Mouse (Mus musculus) liver, embryonic 13.5 days (tissue): ENCODE data around the gene Klra7. TPM values are rescaled to one million over a fixed set of nuclear protein-coding genes. Genes with fewer than 3 reads are reported as not detected.
"Not testable (repeated sequence)": the region's sequence is repeated elsewhere in the genome, so short reads cannot be mapped to it uniquely, and the experiment has no call there.

ENCODE experiments used
- ATAC-seq: fragments of 200-750 bp; cut with Nextera tagmentation; 2 replicates; pipeline ENCODE4 v1.8.0; 2017; ENCODE audit warnings: low read depth, mild to moderate bottlenecking, moderate number of reproducible peaks, moderate library complexity
- DNase-seq: peaks from one replicate; pipeline ENCODE4 v3.0.0; 2022
- H3K27ac ChIP-seq: fragments of 300-500 bp; sonication (generic); 2 replicates; pipeline ENCODE4 v1.5.1; 2015; ENCODE audit warnings: moderate library complexity, mild to moderate bottlenecking, inconsistent platforms
- H3K27me3 ChIP-seq: fragments of 300-500 bp; sonication (generic); 2 replicates; pipeline ENCODE4 v1.6.1; 2015; ENCODE audit warnings: mild to moderate bottlenecking, inconsistent platforms
- H3K36me3 ChIP-seq: fragments of 300-500 bp; sonication (generic); 2 replicates; pipeline ENCODE4 v1.6.1; 2015; ENCODE audit warnings: mild to moderate bottlenecking, inconsistent platforms
- H3K4me1 ChIP-seq: fragments of 300-500 bp; sonication (generic); replicated peaks from 2 replicates; pipeline ENCODE4 v1.6.1; 2015; ENCODE audit warnings: inconsistent platforms
- H3K4me2 ChIP-seq: fragments of 300-500 bp; sonication (generic); 2 replicates; pipeline ENCODE4 v1.6.1; 2015; ENCODE audit warnings: inconsistent platforms, mild to moderate bottlenecking, moderate library complexity
- H3K4me3 ChIP-seq: fragments of 300-500 bp; sonication (generic); replicated peaks from 2 replicates; pipeline ENCODE4 v1.5.1; 2015; ENCODE audit warnings: mild to moderate bottlenecking, inconsistent platforms
- H3K9ac ChIP-seq: fragments of 300-500 bp; sonication (generic); 2 replicates; pipeline ENCODE4 v1.6.1; 2015; ENCODE audit warnings: mild to moderate bottlenecking, inconsistent platforms
- H3K9me3 ChIP-seq: fragments of 300-500 bp; sonication (generic); replicated peaks from 2 replicates; pipeline ENCODE4 v1.6.1; 2016; ENCODE audit warnings: inconsistent platforms
- WGBS: fragments of 180-500 bp; shearing (Covaris S2); methylation state at CpG from one replicate; pipeline ENCODE4 v1.1.7; 2015; ENCODE audit not compliant: insufficient replicate concordance; 5-methylcytosine and 5-hydroxymethylcytosine counted together
- polyA plus RNA-seq: library from polyadenylated mRNA; unstranded; fragments of >200 nt; fragmentation: Nextera tagmentation; extraction: Ambion mirVana; gene quantifications from 2 replicates; pipeline ENCODE4 v1.2.1, GENCODE M21; 2015

The Klra7 gene
- polyA plus RNA-seq, result not detected in 2 replicates

DNA sequence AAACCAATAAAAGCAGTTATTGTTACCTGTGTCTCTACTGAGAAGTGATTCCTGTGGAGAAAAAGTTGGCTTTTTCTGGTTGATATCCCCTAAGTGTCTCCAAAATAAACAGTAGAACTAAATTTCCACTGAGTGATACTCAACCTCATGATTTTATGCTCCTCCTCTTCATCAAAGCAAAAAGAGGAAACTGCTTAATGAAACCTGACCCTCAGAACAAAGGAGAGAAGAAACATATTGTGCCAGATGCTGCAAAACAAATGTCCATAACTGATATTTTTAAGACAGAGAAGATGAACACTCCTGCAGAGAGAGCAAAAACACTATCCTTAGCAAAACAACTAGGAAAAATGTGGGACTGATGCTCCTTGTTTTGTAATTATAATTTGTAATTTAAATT lies at the start of gene Klra7:
Gene Klra7 (minus strand): TSS at position 101 of the 400 bp plus-strand sequence.
- H3K9ac ChIP-seq, result no peak within 1 kb of the TSS
- no peak for ATAC-seq
- H3K4me1 ChIP-seq, result no peaks in the 10 kb centered on the region
- H3K9me3 ChIP-seq, result no peaks in the 10 kb centered on the region
- DNase-seq, result no peak
- H3K4me3 ChIP-seq, result no peak within 1 kb of the TSS
- no peaks in the 10 kb centered on the region for H3K27me3 ChIP-seq
- no peak within 1 kb of the TSS for H3K4me2 ChIP-seq
- H3K36me3 ChIP-seq, result no peaks in the 10 kb centered on the region
- H3K27ac ChIP-seq, result no peak within 1 kb of the TSS

DNA sequence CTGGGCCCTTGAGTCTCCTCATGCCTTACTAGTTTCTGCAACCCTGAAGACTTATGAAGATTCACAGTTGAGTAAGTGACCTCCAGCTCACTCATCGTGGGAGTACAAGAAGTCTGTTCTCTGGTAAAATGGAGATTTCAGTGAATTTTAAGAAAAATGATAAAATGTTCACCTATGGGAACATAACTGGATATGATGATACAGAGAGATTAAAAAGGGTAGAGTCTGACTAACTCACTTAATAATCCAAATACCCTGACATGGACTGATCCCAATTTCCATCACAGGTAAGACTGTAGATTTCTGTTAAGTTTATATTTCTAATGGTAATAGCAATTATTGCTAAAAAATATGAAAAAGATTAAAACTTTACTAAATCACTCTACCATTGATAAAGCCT lies 48.7 kb upstream of the Klra7 start, which contains the start of gene Klra10:
Gene Klra10 (minus strand): TSS at position 101 of the 400 bp plus-strand sequence.
- not testable (repeated sequence) for H3K27me3 ChIP-seq, H3K9me3 ChIP-seq, H3K36me3 ChIP-seq, H3K4me1 ChIP-seq, H3K27ac ChIP-seq, H3K4me3 ChIP-seq, H3K9ac ChIP-seq, H3K4me2 ChIP-seq, DNase-seq, ATAC-seq
- 54% methylated on average over 1 of the region's 1 CpGs for WGBS

DNA sequence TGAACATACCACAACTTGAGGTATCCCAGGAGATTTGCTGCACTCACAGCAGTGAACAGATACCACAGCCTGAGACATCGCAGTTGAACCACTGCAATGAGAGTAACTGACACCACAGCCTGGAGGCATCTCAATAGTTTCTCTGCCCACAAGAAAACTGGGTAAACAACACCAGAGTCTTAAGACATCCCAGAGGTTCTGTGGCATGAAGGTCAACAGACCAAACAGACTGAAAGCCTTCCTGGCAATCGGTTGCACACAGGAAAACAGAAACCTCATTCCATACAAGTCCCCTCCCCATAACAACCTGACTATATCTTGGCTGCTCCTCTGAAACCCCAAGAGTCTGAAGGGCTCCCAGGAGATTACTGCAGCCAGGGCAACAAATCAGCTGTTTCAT lies 22.2 kb upstream of the Klra7 start:
- DNase-seq (no peak), ATAC-seq (no peak)
- Histone ChIP-seq H3K27ac (no peak overlapping the region), H3K27me3 (no peaks in the 10 kb centered on the region), H3K4me3 (no peak overlapping the region), H3K4me1 (no peaks in the 10 kb centered on the region), H3K4me2 (no peak overlapping the region), H3K9ac (no peak overlapping the region), H3K36me3 (no peaks in the 10 kb centered on the region), H3K9me3 (no peaks in the 10 kb centered on the region; the same call in 1 of the 2 replicates)
- 59% methylated on average over 2 of the region's 2 CpGs for WGBS

GRCm38 (mm10) chr6:130237536-130237935 lies 4.4 kb upstream of the Klra7 start:
- no peak for DNase-seq
- no peak for ATAC-seq
- Histone ChIP-seq H3K36me3 (no peaks in the 10 kb centered on the region), H3K4me2 (no peak overlapping the region), H3K27ac (no peak overlapping the region), H3K27me3 (no peaks in the 10 kb centered on the region), H3K4me3 (no peak overlapping the region), H3K9ac (no peak overlapping the region), H3K9me3 (no peaks in the 10 kb centered on the region), H3K4me1 (no peaks in the 10 kb centered on the region)
- 38% methylated on average over 2 of the region's 2 CpGs for WGBS

DNA sequence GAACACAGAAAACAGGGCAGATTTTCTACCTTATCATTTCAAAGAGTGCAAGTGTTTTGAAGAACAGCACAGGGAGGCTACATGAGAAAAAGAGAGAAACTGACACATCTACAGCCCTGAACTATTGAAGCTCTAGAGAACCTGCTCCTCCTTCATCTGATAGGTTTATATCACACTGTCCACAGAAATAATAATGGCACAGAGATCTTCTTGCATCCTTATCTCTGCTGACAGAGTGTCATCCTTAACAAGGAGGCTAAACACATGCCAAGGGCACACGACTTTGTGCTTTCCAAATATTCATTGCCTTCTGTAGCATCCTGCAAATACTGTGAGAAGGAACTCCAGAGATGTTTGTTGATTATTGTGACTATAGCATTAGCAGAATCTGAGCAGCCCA lies 3.5 kb upstream of the Klra7 start:
- no peak overlapping the region for H3K27ac ChIP-seq
- no peaks in the 10 kb centered on the region for H3K27me3 ChIP-seq
- H3K36me3 ChIP-seq, result no peaks in the 10 kb centered on the region
- H3K9me3 ChIP-seq, result no peaks in the 10 kb centered on the region
- 28% methylated on average over 1 of the region's 1 CpGs for WGBS
- no peak overlapping the region for H3K9ac ChIP-seq
- ATAC-seq (no peak), DNase-seq (no peak)
- no peak overlapping the region for H3K4me3 ChIP-seq
- no peak overlapping the region for H3K4me2 ChIP-seq
- H3K4me1 ChIP-seq, result no peaks in the 10 kb centered on the region

GRCm38 (mm10) chr6:130197453-130197852 lies 35.7 kb downstream of the Klra7 start:
- H3K4me1 ChIP-seq, ATAC-seq, H3K27me3 ChIP-seq, H3K4me2 ChIP-seq, DNase-seq, H3K27ac ChIP-seq, H3K36me3 ChIP-seq, H3K9me3 ChIP-seq, H3K4me3 ChIP-seq, H3K9ac ChIP-seq: not testable (repeated sequence)
- WGBS, result 55% methylated on average over 1 of the region's 1 CpGs

GRCm38 (mm10) chr6:130193012-130193411 lies 40.1 kb downstream of the Klra7 start, which contains the start of gene Klra9:
TSS of gene Klra9 (minus strand) at chr6:130193112.
- H3K4me3 ChIP-seq, DNase-seq, H3K4me1 ChIP-seq, ATAC-seq, H3K4me2 ChIP-seq, H3K9me3 ChIP-seq, H3K36me3 ChIP-seq, H3K27me3 ChIP-seq, H3K9ac ChIP-seq, H3K27ac ChIP-seq: not testable (repeated sequence)
- 39% methylated on average over 3 of the region's 3 CpGs for WGBS

Other genes starting within 250 kb of the Klra7 start
- gene Klra6, start 206.4 kb downstream of the Klra7 start, polyA plus RNA-seq, result not detected in 2 replicates
- not detected in 2 replicates for gene Klra4, start 166.1 kb downstream of the Klra7 start, polyA plus RNA-seq
- not detected in 2 replicates for gene Klra8, start 103.4 kb downstream of the Klra7 start, polyA plus RNA-seq
- gene Klra9, start 40.2 kb downstream of the Klra7 start, polyA plus RNA-seq, result not detected in 2 replicates
- not detected in 2 replicates for gene Klra10, start 48.6 kb upstream of the Klra7 start, polyA plus RNA-seq
- not detected in 2 replicates for gene Klra3, start 104.3 kb upstream of the Klra7 start, polyA plus RNA-seq
- gene Klra1, start 153.6 kb upstream of the Klra7 start, polyA plus RNA-seq, result not detected in 2 replicates